Mouse (Mus musculus): Measurements from ENCODE around the gene Lin52.

The Lin52 gene

DNA sequence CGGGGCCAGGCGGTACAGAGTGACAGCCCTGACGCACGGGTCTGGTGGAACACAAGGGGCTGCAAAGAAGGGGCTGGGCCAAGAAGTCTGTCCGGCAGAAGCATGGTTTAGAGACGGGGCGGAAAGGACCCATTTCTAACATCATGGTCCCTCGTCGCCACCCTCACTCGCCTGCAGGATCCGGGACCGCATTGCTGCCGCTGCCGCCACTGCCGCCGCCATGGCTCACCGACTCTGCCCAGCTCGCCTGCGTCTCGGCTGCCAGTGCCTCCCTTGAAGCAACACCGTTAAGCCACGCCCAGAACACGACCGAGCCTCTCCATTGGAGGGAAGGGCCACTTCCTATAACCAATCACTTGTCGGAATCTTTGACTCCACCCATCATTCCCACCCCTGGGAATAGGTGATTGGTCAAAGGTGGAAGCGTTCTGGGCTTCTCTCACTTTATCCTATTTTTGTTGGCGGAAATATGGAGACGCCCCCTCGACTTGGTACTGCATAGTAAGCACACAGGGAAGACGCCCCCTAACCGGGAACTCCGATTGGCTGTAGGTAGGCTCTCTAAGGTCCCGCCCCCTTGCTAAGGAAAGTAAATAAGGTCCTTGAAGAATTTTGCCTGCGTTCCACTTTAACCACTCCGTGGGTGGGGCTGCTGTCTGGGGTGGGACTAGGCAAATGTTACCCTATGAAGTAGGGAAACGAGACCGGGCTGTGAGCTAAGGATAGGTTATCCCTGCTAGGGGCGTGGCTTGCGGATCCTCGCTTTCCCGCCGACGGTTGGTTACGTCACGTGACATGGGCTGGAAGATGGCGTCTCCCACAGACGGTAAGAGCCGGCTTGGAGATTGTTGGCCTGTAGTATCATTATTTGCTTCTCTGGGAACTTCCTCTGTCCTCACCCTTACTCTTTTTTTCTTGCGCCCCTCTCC lies at the start of gene Lin52, which contains the start of gene Aldh6a1:
Gene Lin52, plus strand, starts transcription at position 705 of the 929 bp plus-strand sequence.
Gene Aldh6a1, minus strand, starts transcription at position 287 of the 929 bp plus-strand sequence.
- DNase-seq (ENCODE audit: extremely low spot score, low read depth, low spot score): peak; percentile 100

- DNase-seq (ENCODE audit: extremely low spot score, low read depth, low spot score): no peak
Measured at GRCm38 (mm10) chr12:84402923-84403322, 48.3 kb upstream of the Lin52 start.

GRCm38 (mm10) chr12:84404541-84404940 lies 46.7 kb upstream of the Lin52 start:
- no peak for DNase-seq (ENCODE audit: extremely low spot score, low read depth, low spot score)

GRCm38 (mm10) chr12:84407259-84407658 lies 44.0 kb upstream of the Lin52 start:
- DNase-seq (ENCODE audit: extremely low spot score, low read depth, low spot score): no peak

DNA sequence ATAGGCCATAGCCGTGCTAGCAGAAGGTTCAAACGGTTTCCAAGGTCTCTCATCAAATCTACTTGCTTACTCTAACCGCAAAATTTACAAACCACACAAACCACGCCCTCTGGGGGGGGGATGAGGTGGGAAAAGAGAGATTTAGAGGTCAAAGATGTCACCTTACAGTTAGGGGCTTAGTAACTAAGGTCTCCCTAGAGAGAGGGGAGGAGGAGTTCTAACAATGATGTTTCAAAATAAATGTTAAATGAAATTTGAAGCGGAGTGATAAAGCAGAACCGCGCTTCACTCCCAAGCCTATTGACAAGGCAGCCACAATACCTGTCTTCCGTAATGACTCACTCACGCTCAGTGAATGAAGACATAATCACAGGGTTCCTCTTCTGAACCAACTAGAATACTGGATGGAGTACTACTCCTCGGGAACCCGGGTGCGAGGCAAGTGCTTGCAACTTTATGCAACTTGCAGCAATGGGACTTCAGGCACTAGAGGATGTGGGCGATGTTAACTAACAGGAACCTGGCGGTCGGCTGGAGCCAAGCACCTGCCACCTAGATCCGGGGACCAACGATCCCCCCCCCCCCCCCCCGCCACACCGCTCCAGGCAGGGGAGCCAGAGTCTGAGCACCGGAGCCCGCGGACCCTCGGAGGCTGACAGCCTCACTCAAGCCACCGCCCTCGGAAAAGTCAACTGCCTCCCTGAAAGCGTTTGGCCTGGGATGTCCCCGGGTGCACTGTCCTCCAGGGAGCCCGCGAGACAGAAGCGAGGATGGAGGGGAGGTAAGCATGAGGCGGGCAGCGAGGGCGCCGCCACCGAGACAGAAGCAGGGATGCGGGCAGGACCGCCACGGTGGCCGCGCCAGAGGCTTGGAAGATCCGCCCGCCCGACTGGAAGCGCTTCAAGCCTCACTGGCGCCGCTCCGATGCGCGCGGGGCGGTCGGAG lies 43.1 kb upstream of the Lin52 start:
- DNase-seq (ENCODE audit: extremely low spot score, low read depth, low spot score): no peak

GRCm38 (mm10) chr12:84408819-84409507 lies 42.3 kb upstream of the Lin52 start, which contains the start of the genes Entpd5 and Bbof1:
TSS of gene Entpd5 (minus strand) at chr12:84409029.
TSS of gene Bbof1 (plus strand) at chr12:84409071.
- DNase-seq (ENCODE audit: extremely low spot score, low read depth, low spot score): peak; percentile 46

DNA sequence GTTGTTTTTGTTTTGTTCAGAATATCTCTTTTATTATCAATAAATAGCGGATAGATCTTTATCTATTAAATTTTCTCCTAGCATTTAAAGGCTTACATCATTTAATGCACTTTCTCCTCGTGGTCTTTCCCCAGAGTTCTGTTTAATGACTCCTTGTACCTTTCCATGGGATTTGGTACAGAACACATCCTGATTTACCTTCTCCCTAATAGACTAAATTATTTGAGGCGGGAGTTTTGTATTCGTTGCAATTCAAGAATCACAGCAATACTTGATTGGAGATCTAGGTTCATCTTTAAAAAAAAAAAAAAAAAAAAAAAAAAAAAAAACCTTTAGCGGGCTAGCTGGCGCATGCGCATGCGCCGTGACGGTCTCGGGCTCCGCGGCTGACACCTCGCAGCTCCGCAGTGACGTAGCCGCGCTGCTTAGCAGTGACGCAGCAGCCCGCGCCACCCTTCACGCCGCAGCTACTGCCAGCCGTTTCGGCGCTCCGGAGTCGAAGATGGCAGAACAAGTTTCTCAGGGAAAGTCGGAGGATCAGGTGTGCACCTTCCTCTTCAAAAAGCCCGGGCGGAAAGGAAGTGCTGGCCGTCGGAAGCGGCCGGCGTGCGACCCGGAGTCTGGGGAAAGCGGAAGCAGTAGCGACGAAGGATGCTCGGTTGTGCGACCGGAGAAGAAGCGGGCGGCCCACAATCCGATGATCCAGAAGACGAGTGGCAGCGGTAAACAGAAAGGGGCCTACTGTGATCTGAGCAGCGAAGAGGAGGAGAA lies 34.2 kb upstream of the Lin52 start, which contains the start of gene Rnf113a2:
Gene Rnf113a2, plus strand, starts transcription at position 363 of the 771 bp plus-strand sequence.
- peak; percentile 64 for DNase-seq (ENCODE audit: extremely low spot score, low read depth, low spot score)

GRCm38 (mm10) chr12:84417605-84417922 lies 33.7 kb upstream of the Lin52 start:
- DNase-seq (ENCODE audit: extremely low spot score, low read depth, low spot score): no peak

DNA sequence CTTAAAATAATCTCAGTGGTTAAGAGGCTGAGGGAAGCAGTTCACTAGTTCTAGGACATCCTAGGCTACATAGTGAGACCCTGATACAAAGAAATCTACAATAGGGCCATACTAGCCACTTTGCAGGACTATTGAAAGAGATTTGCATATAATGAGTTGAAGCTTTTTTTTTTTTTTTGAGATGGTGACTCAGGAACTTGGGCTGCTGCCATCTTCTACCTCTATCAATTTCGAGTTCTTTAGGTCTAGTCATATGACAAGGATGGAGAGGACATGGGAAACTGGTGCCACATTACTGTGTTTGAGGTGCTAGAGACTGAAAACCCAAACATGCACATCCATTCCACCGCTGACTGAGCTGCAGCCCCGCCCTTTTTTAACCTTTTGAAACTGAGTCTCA lies 27.2 kb upstream of the Lin52 start:
- DNase-seq (ENCODE audit: extremely low spot score, low read depth, low spot score): no peak

- DNase-seq (ENCODE audit: extremely low spot score, low read depth, low spot score): no peak
Measured at GRCm38 (mm10) chr12:84429825-84430224, 21.4 kb upstream of the Lin52 start.

DNA sequence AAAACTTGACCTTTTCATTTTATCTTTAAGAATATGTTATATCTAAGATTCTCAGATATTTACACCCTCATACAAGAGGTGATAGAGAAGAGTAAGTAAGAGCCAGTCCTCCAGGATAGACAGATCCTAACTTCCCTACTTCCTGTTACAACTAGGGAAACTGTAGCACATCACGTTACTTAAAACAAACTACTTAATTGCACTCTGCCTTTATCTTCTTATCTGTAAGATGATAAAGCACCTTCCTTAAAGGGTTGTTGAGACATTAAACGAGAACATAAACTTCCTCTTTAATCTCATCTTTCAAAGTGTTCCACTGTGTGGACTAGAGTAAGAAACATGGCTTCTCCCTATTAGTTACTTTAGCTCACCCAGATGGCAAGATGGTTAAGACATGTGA lies 12.5 kb upstream of the Lin52 start:
- DNase-seq (ENCODE audit: extremely low spot score, low read depth, low spot score): no peak

GRCm38 (mm10) chr12:84442526-84442925 lies 8.7 kb upstream of the Lin52 start:
- no peak for DNase-seq (ENCODE audit: extremely low spot score, low read depth, low spot score)

DNA sequence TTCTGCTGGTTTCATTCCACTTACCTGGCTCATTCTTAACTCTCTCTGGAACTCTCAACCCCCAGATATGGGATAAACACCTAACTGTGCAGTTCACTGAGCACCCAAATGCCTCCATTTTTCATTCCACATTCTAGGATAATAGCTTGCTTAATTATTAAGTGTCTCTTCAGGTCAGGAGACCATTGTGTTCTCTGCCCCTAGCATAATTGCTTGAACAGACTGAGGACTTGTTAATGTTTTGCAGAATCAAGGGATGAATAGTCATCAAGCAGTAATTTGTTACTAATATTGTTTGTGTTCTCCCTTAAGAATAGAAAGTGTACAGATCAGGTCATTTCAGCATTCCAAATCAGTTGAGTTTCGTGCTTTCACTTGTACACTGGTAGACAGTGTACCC lies 3.8 kb upstream of the Lin52 start:
- DNase-seq (ENCODE audit: extremely low spot score, low read depth, low spot score): no peak

- no peak for DNase-seq (ENCODE audit: extremely low spot score, low read depth, low spot score)
Measured at GRCm38 (mm10) chr12:84448181-84448580, 3.0 kb upstream of the Lin52 start.

DNA sequence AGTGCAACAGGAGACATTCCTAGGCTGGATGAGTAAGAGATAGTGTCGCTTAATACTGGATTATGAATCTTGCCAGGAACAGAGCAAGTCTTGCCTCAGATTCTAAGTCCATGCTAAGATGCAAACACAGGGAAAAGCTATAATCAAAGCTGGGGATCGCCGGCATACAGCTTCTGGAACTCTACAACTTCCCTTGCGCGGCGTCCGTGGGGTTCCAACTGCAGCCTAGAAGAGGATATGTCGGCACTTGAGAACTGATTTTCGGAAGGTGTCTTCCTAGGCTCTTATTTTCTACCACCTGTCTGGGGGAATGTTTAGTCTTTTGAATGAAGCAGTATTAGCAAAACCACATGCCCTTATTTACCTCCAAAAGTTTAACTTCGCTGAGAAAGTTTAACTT lies 1.3 kb upstream of the Lin52 start:
- DNase-seq (ENCODE audit: extremely low spot score, low read depth, low spot score): no peak

- no peak for DNase-seq (ENCODE audit: extremely low spot score, low read depth, low spot score)
Measured at GRCm38 (mm10) chr12:84450351-84450717, 888 bp upstream of the Lin52 start.

- no peak for DNase-seq (ENCODE audit: extremely low spot score, low read depth, low spot score)
Measured at GRCm38 (mm10) chr12:84451801-84452200, 579 bp downstream of the Lin52 start.

DNA sequence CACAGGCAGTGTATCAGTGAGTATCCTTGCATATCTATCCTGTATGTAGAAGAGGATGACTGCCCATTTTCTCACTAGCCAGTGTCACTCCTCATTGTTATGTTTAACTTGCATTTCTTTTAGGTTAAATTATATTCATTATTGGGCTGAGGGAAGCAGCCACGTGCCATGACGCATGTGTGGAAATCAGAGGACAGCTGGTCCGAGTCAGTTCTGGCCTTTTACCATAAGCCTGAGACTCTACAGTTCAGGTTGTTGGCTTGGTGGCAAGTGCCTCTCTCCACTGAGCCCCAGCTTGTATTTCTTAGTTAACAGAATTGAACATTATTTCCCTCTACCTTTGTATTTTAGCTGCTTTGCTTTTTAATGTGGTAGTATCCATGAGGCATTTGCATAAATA lies 5.7 kb downstream of the Lin52 start:
- no peak for DNase-seq (ENCODE audit: extremely low spot score, low read depth, low spot score)

GRCm38 (mm10) chr12:84459845-84460244 lies 8.6 kb downstream of the Lin52 start:
- no peak for DNase-seq (ENCODE audit: extremely low spot score, low read depth, low spot score)

- no peak for DNase-seq (ENCODE audit: extremely low spot score, low read depth, low spot score)
Measured at GRCm38 (mm10) chr12:84461416-84461815, 10.2 kb downstream of the Lin52 start.

Data from hindlimb bud, embryonic 11.5 days (tissue).